Mouse (Mus musculus): ENCODE results near the gene Cers6. TPM values are rescaled to one million over a fixed set of nuclear protein-coding genes. Genes with fewer than 3 reads are reported as not detected.

The Cers6 gene
- polyA plus RNA-seq, 1 experiment, result 21.1 TPM

- no peak for TF ChIP-seq POLR2A (IDR thresholded peaks at IDR 0.05; ENCODE audit: control insufficient read depth, extremely low read depth, insufficient read depth, low read length, poor library complexity)
- TF ChIP-seq CTCF (IDR thresholded peaks at IDR 0.05; ENCODE audit: borderline replicate concordance, control insufficient read depth, extremely low read depth, insufficient read depth, low read length, poor library complexity), result no peak
- Histone ChIP-seq H3K36me3 (ENCODE audit: control insufficient read depth, insufficient read depth, low read length) (no peaks in the 10 kb centered on the region), H3K4me3 (ENCODE audit: control insufficient read depth, insufficient read depth, low read length) (no peak overlapping the region), H3K27me3 (ENCODE audit: control insufficient read depth, insufficient read depth, low read length) (no peaks in the 10 kb centered on the region), H3K4me1 (replicated peaks; ENCODE audit: control insufficient read depth, insufficient read depth, low read length) (no peaks in the 10 kb centered on the region), H3K27ac (ENCODE audit: control insufficient read depth, insufficient read depth, low read length) (no peak overlapping the region)
- no peak for DNase-seq
- WGBS, result 99% methylated on average over 2 of the region's 2 CpGs
Measured at GRCm38 (mm10) chr2:68844530-68844929, 16.7 kb upstream of the Cers6 start.

DNA sequence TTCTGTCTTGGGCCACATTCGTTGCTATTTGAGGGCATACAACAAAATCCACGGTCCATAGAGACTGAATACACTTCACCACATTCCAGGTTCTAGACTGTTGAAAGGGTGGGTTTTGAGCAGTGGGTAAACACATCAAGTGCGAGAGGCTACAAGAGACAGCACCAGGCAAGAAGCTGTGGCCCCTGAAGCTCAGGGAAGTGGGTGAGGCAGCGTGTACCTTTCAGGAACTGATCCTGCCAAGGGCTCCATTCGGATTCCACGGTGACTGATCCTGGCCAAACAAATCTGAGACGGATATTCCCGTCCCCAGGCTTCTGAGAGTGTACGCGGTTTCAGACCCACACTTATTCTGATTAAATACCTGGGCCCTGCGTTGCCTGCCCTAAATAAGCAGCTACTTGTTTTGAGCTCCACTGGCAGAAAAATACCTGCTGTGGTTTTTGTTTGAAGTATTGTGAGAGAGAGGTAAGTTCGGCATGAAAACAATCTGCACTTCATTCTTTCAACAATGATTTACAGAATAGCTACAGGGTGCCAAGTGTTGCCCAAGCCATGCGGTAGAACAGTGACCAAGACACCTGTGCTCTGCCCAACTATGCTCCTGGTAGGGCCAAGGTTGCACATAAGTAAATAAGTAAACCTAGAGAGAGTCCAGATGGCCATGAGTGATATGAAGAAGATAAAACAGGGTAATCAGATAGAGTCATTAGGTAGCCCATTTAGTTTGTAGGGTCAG, 16.1 kb upstream of the Cers6 start:
- Histone ChIP-seq H3K36me3 (ENCODE audit: control insufficient read depth, insufficient read depth, low read length) (no peaks in the 10 kb centered on the region), H3K4me1 (replicated peaks; ENCODE audit: control insufficient read depth, insufficient read depth, low read length) (no peaks in the 10 kb centered on the region), H3K4me3 (ENCODE audit: control insufficient read depth, insufficient read depth, low read length) (no peak overlapping the region), H3K27me3 (ENCODE audit: control insufficient read depth, insufficient read depth, low read length) (no peaks in the 10 kb centered on the region), H3K27ac (ENCODE audit: control insufficient read depth, insufficient read depth, low read length) (no peak overlapping the region)
- TF ChIP-seq POLR2A (IDR thresholded peaks at IDR 0.05; ENCODE audit: control insufficient read depth, extremely low read depth, insufficient read depth, low read length, poor library complexity), result no peak
- TF ChIP-seq CTCF (IDR thresholded peaks at IDR 0.05; ENCODE audit: borderline replicate concordance, control insufficient read depth, extremely low read depth, insufficient read depth, low read length, poor library complexity), result no peak
- 90% methylated on average over 13 of the region's 13 CpGs for WGBS
- no peak for DNase-seq

DNA sequence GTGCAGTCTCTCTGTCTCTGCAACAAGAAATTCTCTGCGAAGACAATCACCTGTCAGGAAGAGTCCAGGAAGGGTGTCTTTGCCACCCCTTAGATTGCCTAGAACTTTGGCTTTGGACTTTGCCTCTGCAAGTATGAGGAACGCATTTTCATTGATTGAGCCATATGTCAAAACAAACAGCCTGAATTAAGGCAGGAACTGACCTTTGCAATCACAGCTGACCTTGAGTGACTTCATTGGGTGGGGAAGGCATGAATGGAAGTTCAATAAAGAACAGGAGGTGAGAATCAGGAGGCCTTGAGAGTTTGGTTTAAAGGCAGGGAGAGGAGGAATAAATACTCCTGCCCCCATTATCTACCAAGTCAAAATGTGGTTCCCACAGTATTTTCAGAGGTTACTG, 850 bp upstream of the Cers6 start:
- no peak overlapping the region for H3K4me3 ChIP-seq (ENCODE audit: control insufficient read depth, insufficient read depth, low read length)
- no peak for DNase-seq
- WGBS, result 81% methylated on average over 2 of the region's 2 CpGs
- H3K27ac ChIP-seq (ENCODE audit: control insufficient read depth, insufficient read depth, low read length), result no peak overlapping the region
- no peaks in the 10 kb centered on the region for H3K36me3 ChIP-seq (ENCODE audit: control insufficient read depth, insufficient read depth, low read length)
- no peaks in the 10 kb centered on the region for H3K27me3 ChIP-seq (ENCODE audit: control insufficient read depth, insufficient read depth, low read length)
- H3K4me1 ChIP-seq (replicated peaks; ENCODE audit: control insufficient read depth, insufficient read depth, low read length), result no peaks in the 10 kb centered on the region
- TF ChIP-seq CTCF (IDR thresholded peaks at IDR 0.05; ENCODE audit: borderline replicate concordance, control insufficient read depth, extremely low read depth, insufficient read depth, low read length, poor library complexity) (no peak), POLR2A (IDR thresholded peaks at IDR 0.05; ENCODE audit: control insufficient read depth, extremely low read depth, insufficient read depth, low read length, poor library complexity) (no peak)

- Histone ChIP-seq H3K36me3 (ENCODE audit: control insufficient read depth, insufficient read depth, low read length) (no peaks in the 10 kb centered on the region), H3K27me3 (ENCODE audit: control insufficient read depth, insufficient read depth, low read length) (no peaks in the 10 kb centered on the region), H3K4me1 (replicated peaks; ENCODE audit: control insufficient read depth, insufficient read depth, low read length) (0 out of 2 replicates have a peak, but pooled peaks cover 4% of the 10 kb centered on the region), H3K27ac (ENCODE audit: control insufficient read depth, insufficient read depth, low read length) (no peak overlapping the region), H3K4me3 (ENCODE audit: control insufficient read depth, insufficient read depth, low read length) (peak overlapping the region; percentile 82)
- DNase-seq, result peak; percentile 54
- no peak for TF ChIP-seq POLR2A (IDR thresholded peaks at IDR 0.05; ENCODE audit: control insufficient read depth, extremely low read depth, insufficient read depth, low read length, poor library complexity)
- TF ChIP-seq CTCF (IDR thresholded peaks at IDR 0.05; ENCODE audit: borderline replicate concordance, control insufficient read depth, extremely low read depth, insufficient read depth, low read length, poor library complexity), result no peak
- WGBS, result under 1% methylated on average over 64 of the region's 64 CpGs
Measured at GRCm38 (mm10) chr2:68861721-68862463, 651 bp downstream of the Cers6 start.

- DNase-seq, result no peak
- peak overlapping the region; percentile 82 for H3K4me3 ChIP-seq (ENCODE audit: control insufficient read depth, insufficient read depth, low read length)
- no peaks in the 10 kb centered on the region for H3K36me3 ChIP-seq (ENCODE audit: control insufficient read depth, insufficient read depth, low read length)
- no peaks in the 10 kb centered on the region for H3K27me3 ChIP-seq (ENCODE audit: control insufficient read depth, insufficient read depth, low read length)
- TF ChIP-seq POLR2A (IDR thresholded peaks at IDR 0.05; ENCODE audit: control insufficient read depth, extremely low read depth, insufficient read depth, low read length, poor library complexity), result no peak
- no peak for TF ChIP-seq CTCF (IDR thresholded peaks at IDR 0.05; ENCODE audit: borderline replicate concordance, control insufficient read depth, extremely low read depth, insufficient read depth, low read length, poor library complexity)
- WGBS, result 16% methylated on average over 15 of the region's 15 CpGs
- no peak overlapping the region for H3K27ac ChIP-seq (ENCODE audit: control insufficient read depth, insufficient read depth, low read length)
- 0 out of 2 replicates have a peak, but pooled peaks cover 4% of the 10 kb centered on the region for H3K4me1 ChIP-seq (replicated peaks; ENCODE audit: control insufficient read depth, insufficient read depth, low read length)
Measured at GRCm38 (mm10) chr2:68862464-68863266, 1.4 kb downstream of the Cers6 start.

DNA sequence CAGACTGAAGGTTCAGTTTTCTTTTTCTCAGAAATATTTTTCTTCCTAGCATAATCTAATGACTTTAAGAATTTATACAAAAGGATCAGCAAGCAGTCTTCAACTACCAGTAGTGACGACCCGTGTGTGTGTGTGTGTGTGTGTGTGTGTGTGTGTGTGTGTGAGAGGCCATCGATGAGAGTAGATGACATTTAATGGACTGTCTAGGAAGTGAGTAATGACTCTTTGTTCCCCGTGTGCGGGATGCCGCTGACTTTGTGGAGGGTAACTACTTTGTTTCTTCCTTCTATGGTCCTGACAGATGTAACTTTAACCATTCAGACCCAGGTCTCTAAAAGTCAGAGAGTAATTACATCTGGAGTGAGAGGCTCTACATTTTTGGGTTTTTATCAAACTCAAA, 2.3 kb downstream of the Cers6 start:
- no peak overlapping the region for H3K4me3 ChIP-seq (ENCODE audit: control insufficient read depth, insufficient read depth, low read length)
- H3K36me3 ChIP-seq (ENCODE audit: control insufficient read depth, insufficient read depth, low read length), result no peaks in the 10 kb centered on the region
- DNase-seq, result no peak
- no peak overlapping the region for H3K27ac ChIP-seq (ENCODE audit: control insufficient read depth, insufficient read depth, low read length)
- H3K27me3 ChIP-seq (ENCODE audit: control insufficient read depth, insufficient read depth, low read length), result no peaks in the 10 kb centered on the region
- TF ChIP-seq CTCF (IDR thresholded peaks at IDR 0.05; ENCODE audit: borderline replicate concordance, control insufficient read depth, extremely low read depth, insufficient read depth, low read length, poor library complexity), result no peak
- TF ChIP-seq POLR2A (IDR thresholded peaks at IDR 0.05; ENCODE audit: control insufficient read depth, extremely low read depth, insufficient read depth, low read length, poor library complexity), result no peak
- 0 out of 2 replicates have a peak, but pooled peaks cover 4% of the 10 kb centered on the region for H3K4me1 ChIP-seq (replicated peaks; ENCODE audit: control insufficient read depth, insufficient read depth, low read length)
- 25% methylated on average over 6 of the region's 6 CpGs for WGBS
